Mouse (Mus musculus) left cerebral cortex, postnatal 4 days (tissue): Measurements from ENCODE around the gene Ikzf3. TPM values are rescaled to one million over a fixed set of nuclear protein-coding genes. Genes with fewer than 3 reads are reported as not detected.

Source experiments
- total RNA-seq, 2 experiments: library from RNA; stranded (reverse); gene quantifications; 2 replicates each; pipeline ENCODE4 v1.2.3; 2021

The Ikzf3 gene
- total RNA-seq, 2 experiments from 2014 or later = 0.38 to 0.46 TPM

Other genes starting within 250 kb of the Ikzf3 start
- 100 to 1,000 TPM; 125 to 133 TPM for gene Neurod2, start 216.4 kb downstream of the Ikzf3 start, total RNA-seq
- gene Ppp1r1b, start 197.6 kb downstream of the Ikzf3 start, total RNA-seq = 10 to 100 TPM; 52.3 to 53.4 TPM
- 10 to 100 TPM; 21.3 to 26.0 TPM for gene Stard3, start 187.7 kb downstream of the Ikzf3 start, total RNA-seq
- under 1 TPM; 0.56 to 0.64 TPM for gene Tcap, start 162.2 kb downstream of the Ikzf3 start, total RNA-seq
- 1 to 10 TPM in 1 of 2 experiments, not detected in 1; 1.0 TPM for gene Pnmt, start 159.6 kb downstream of the Ikzf3 start, total RNA-seq
- 1 to 10 TPM; 7.6 to 9.2 TPM for gene Pgap3, start 145.5 kb downstream of the Ikzf3 start, total RNA-seq
- gene Erbb2, start 133.6 kb downstream of the Ikzf3 start, total RNA-seq = 1 to 10 TPM; 3.9 to 4.1 TPM
- 100 to 1,000 TPM; 111 to 118 TPM for gene Mien1, start 107.0 kb downstream of the Ikzf3 start, total RNA-seq
- gene Grb7, start 99.6 kb downstream of the Ikzf3 start, total RNA-seq = 1 to 10 TPM; 2.2 to 2.3 TPM
- not detected for gene Zpbp2, start 5.1 kb upstream of the Ikzf3 start, total RNA-seq
- 10 to 100 TPM; 60.7 to 64.9 TPM for gene Ormdl3, start 41.3 kb upstream of the Ikzf3 start, total RNA-seq
- gene Lrrc3c, start 52.3 kb upstream of the Ikzf3 start, total RNA-seq = not detected
- 10 to 100 TPM; 24.2 to 26.4 TPM for gene Gm12355, start 79.6 kb upstream of the Ikzf3 start, total RNA-seq
- not detected for gene Gsdma3, start 80.3 kb upstream of the Ikzf3 start, total RNA-seq
- not detected for gene Gsdma2, start 100.7 kb upstream of the Ikzf3 start, total RNA-seq
- gene Gsdma, start 118.3 kb upstream of the Ikzf3 start, total RNA-seq = not detected
- 100 to 1,000 TPM; 131 to 145 TPM for gene Psmd3, start 136.5 kb upstream of the Ikzf3 start, total RNA-seq
- gene Csf3, start 155.2 kb upstream of the Ikzf3 start, total RNA-seq = not detected
- gene Med24, start 183.4 kb upstream of the Ikzf3 start, total RNA-seq = 10 to 100 TPM; 96.8 to 99.4 TPM
- 1,000 to 10,000 TPM; 1,274 to 1,289 TPM for gene Thra, start 194.6 kb upstream of the Ikzf3 start, total RNA-seq
- 10 to 100 TPM; 31.9 TPM for gene Nr1d1, start 229.3 kb upstream of the Ikzf3 start, total RNA-seq
- gene Msl1, start 249.5 kb upstream of the Ikzf3 start, total RNA-seq = 100 to 1,000 TPM; 163 to 166 TPM